Mouse (Mus musculus) lung, adult 2 months (tissue): ENCODE data around the gene Tll2.

Experiments used
- CTCF ChIP-seq: fragments of 200-500 bp; IDR thresholded peaks from 2 replicates; pipeline ENCODE4 v1.5.1; 2011; ENCODE audit warnings: mild to moderate bottlenecking, low read length, control low read depth; ENCODE audit not compliant: insufficient read depth
- POLR2A ChIP-seq: fragments of 200-500 bp; IDR thresholded peaks from 2 replicates; pipeline ENCODE4 v1.6.1; 2011; ENCODE audit warnings: low read depth, mild to moderate bottlenecking, control low read depth, low read length, borderline replicate concordance; ENCODE audit errors: extremely low read depth

DNA sequence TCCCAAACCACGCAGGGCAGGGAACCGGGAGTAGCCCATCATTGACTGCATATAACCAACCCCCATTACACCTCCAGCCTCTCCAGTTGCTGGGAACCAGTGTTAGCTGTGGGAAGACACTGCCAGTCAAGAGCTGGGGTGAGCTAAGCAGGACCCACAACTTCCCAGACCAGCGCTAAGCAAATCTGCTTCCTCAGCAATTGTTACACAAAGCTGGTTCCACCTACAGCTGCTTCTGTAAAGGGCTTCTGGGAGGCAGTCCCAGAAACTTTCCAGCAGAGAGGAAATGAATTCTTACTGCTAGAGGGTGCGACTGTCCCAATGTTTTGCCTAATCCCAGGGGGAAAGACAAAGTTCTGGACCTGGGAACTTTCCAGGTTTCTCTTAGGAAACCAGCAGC is 151.9 kb downstream of the Tll2 start:
- TF ChIP-seq CTCF = no peak
- no peak for TF ChIP-seq POLR2A
